Mouse (Mus musculus): Measurements from ENCODE around the gene Lpp.

Gene Lpp

DNA sequence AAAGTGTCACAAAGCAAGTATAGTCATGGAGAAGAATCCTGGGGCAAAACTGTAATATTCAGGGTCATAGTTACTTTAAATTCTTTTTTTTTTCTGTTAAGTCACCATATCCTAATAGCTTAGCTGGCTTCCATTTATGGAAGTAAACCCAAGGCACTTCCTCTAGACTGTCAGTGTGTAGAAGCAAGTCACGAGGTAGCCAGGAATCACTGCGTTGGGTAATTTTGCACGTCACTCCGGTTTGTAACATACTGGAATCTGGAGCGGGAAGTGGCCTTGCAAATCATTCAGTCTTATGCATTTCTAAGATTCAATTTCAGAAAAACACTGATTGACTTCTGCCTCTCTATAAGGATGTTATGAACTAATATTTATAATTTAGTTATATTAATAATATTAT lies 232.3 kb downstream of the Lpp start:
- in situ Hi-C loops (cut with MseI, MboI) = no loop called here

DNA sequence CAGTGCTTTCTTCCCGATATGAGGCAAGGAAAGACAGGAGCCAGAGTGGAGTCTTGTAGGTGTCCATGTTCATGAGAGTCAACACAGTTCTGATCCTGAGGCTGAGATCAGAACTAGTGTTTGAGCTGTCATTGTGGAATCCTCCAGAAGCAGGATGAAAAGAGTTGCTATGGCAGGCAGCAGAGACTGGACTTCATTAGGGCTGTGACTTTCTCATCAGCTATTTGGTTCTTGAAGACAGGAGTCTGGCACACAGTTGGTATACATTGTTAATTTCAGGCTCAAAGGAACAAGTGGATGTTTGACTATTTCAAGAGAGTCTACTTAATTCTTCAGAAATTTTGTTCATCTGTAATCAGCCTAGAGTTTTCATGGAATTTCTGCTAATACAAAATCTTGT lies 235.5 kb downstream of the Lpp start:
- in situ Hi-C loops (cut with MseI, MboI) = no loop called here

GRCm38 (mm10) chr16:24629218-24630172 lies 236.2 kb downstream of the Lpp start:
- in situ Hi-C loops (cut with MseI, MboI) = no loop called here

DNA sequence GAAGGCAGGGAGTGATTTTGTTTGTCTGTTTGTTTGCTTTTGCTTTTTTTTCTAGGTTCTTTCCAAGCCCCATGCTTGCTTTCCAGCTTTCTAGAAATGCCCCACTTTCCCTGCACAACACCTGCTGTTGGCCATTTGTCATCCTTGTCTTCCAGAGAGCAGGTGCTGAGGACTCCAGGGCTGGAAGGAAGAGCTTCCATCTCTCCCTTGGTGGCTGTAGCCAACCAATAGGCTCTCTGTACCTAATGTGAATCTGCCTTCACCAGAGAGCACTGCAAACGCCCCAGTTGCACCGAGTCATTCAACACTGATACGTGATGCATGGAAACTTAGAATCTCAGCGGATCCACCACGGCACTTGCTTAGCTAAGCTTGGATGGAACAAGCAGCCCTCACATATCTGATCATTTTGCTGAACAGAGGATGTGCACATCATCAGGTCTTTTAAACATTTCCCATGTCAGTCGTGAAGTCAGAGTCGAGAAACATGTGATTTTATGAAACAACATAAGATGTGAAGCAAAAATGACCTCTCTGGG lies 242.1 kb downstream of the Lpp start:
- in situ Hi-C loops (cut with MseI, MboI) = no loop called here

- in situ Hi-C loops (cut with MseI, MboI) = no loop called here
Observed at GRCm38 (mm10) chr16:24636894-24637293, 243.6 kb downstream of the Lpp start.

- in situ Hi-C loops (cut with MseI, MboI) = no loop called here
Observed at GRCm38 (mm10) chr16:24641003-24641797, 247.9 kb downstream of the Lpp start.

GRCm38 (mm10) chr16:24643024-24643635 lies 249.8 kb downstream of the Lpp start:
- in situ Hi-C loops (cut with MseI, MboI) = no loop called here

DNA sequence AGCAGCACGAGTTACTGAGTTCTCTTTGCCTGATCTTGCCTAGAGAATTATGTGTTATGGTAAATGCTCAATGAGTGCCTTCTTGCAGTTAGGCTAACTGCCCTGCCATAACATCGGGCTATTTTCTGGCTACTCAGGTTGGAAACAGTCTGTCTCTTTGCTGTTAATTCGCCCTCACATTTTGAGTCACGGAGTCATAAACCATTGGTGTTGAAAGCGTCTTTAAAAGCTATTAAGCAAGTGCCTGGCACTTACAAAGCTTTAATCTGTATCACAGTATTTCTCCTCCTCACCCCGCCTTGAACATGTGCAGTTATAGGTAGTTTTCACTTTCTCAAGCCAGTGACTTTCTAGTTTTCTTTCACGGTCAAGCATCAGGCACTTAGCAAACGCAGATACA lies 250.8 kb downstream of the Lpp start:
- in situ Hi-C loops (cut with MseI, MboI) = no loop called here

DNA sequence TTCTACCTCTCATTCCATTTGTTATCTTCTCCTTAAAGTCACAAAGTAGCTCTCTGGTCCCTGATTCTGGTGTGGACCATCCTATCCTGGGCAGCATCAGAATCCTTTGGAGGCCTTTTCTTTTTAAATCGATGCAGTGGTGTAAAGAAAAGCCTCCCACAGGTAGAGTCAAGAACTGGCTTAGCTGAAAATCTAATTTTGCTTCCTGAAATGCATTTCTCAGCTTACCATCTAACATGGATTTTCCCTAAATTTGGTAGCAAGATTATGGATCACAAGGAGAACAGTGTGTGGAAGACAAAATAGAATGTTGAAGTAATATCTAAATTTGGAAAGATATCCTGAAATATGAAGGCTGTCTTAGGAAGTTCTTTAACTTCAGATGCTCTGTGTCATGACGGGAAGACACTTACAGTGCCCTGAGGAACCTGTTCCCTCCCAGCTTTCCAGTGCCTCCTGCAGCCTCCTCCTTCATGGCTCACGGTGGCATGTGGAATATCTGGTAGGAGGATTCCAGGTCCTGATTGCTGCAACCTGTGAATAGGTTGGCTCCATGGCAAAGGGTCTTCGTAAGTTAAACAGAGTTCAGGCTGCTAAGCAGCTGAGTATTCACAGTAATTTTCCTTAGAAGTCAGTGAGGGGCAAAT lies 251.6 kb downstream of the Lpp start:
- in situ Hi-C loops (cut with MseI, MboI) = no loop called here

GRCm38 (mm10) chr16:24645906-24646603 lies 252.7 kb downstream of the Lpp start:
- in situ Hi-C loops (cut with MseI, MboI) = no loop called here

DNA sequence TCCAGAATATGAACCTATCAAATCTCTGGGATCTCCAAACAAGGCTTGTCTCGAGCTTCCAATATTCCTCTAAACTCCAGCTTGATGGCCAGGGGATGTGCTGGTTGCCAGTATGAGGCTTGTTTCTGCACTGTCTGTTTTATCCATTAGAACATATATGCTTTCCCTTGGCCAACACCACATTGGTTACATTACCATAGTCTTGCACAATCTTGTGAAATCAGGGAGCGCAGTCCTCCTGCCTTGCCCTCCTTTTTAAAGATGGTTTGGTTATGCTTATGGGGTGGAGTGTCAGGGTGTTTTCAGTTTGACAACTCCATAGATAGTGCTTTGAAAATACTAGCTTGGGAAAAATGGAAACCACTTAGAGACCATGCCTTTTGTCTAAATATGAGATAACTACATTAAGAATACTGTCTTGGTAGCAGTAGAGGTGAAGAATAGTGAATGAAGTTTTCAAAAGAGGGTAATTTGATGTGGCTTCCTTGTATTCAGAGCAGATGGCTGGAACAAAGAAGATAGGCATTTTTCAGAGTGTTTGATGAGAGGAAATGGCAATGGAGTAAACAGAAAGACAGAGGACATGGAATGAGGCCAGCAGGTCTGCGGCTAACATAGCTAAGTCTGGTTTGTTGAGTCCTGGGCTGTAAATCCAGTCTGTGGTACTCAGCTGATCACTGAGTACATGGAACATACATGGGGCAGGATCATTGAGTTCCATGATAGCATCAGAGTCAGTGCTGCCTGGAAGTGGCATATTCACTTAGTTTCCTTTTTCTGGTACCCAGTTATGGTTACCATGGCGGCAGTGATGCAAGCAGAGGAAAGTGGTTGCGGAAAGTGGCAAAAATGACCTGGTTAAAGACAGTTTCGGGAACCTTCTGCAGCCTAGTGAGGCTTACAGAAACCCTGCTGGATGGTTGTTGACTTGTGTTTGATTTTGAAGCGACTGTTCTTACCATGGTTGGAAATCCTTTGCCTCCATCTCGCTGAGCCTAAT lies 258.6 kb downstream of the Lpp start:
- in situ Hi-C loops (cut with MseI, MboI) = no loop called here

DNA sequence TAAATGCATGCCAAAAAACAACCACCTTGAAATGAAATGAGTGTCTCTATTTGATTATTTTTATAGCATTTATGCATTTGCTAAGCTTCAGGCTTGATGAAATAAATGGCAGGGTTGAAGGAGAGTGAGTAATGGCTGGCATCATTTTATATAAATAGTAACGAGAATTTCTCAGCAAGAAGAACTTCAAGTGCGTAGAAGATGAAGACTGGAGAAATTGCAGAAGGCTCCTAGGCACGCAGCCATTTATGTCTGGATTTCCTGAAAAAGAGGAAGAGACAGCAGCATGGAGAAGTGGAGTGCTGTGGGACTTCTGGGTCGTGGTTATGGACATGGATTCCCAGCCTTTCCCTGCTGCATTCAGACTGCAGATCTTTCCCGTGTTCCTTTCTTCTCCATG lies 259.7 kb downstream of the Lpp start:
- in situ Hi-C loops (cut with MseI, MboI) = no loop called here

DNA sequence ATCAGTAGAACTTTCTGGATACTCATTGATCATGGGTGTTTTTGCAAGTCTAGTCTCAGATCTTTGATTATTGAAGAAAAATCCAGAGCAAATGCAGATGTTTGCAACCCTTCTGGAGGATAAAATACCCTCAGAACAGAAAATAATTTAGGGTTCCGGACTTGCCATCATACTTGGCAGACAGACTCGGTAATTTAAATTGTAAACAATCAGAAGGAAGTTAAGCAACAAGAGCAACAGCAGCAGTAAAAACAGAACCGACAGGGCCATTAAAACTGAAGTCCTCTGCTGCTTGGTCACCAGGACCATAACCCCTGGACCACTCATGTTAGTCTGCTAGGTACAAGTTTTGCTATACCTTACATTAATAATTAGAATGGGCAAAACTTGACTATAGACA lies 261.8 kb downstream of the Lpp start:
- in situ Hi-C loops (cut with MseI, MboI) = no loop called here

GRCm38 (mm10) chr16:24656026-24656425 lies 262.7 kb downstream of the Lpp start:
- in situ Hi-C loops (cut with MseI, MboI) = no loop called here

- in situ Hi-C loops (cut with MseI, MboI) = no loop called here
Observed at GRCm38 (mm10) chr16:24656752-24657151, 263.4 kb downstream of the Lpp start.

GRCm38 (mm10) chr16:24659049-24659448 lies 265.7 kb downstream of the Lpp start:
- in situ Hi-C loops (cut with MseI, MboI) = no loop called here

DNA sequence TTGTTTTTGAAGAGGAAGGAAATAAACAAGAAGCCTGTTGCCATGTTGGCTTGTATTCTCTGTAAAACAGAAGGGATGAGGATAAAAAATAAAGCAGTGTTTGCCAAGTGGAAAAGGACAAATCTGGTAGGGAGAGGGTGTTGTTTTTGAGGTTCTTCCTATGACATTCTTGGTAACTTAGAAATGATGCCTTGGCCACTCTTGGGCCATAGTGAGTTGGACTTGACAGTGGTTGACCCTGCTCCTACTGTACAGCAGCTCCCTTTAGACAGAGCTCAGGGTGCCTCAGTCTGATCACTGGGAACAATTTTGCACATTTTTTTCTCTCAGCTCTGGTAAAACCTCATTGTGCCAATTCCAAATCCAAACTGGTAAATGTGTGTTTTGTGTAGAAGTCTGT lies 270.8 kb downstream of the Lpp start:
- in situ Hi-C loops (cut with MseI, MboI) = no loop called here

GRCm38 (mm10) chr16:24669718-24670460 lies 276.6 kb downstream of the Lpp start:
- in situ Hi-C loops (cut with MseI, MboI) = no loop called here

DNA sequence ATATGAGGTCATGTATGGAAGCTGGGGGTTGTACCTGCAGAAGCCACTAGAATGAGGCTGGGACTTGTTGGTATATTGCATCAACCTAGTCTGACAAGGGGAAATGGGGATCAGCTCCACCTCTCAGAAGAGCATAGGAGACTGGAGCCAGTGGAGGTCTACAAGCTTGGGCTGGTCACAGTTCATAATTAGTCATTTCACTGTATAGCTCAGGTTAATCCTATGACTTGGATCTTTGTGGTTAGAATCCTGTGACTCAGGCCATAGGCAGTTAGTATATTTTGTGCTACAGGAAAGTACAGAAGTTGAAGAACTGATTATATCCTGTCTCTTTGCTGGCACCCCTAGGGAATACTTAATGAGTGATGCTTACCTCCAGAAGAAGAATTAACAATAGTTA lies 285.6 kb downstream of the Lpp start:
- in situ Hi-C loops (cut with MseI, MboI) = no loop called here

Data from mouse trophoblast stem cell (cell line).